Mouse (Mus musculus) C2C12 (cell line): ENCODE data around the gene Adgrf5.
"Not testable (repeated sequence)": the region's sequence is repeated elsewhere in the genome, so short reads cannot be mapped to it uniquely, and the experiment has no call there.

Experiments
- CTCF ChIP-seq: IDR thresholded peaks from one replicate; pipeline ENCODE4 v1.5.1; 2011; ENCODE audit not compliant: control insufficient read depth, insufficient read depth, insufficient read length
- MAX ChIP-seq: IDR thresholded peaks from one replicate; pipeline ENCODE4 v1.6.1; 2011; ENCODE audit warnings: mild to moderate bottlenecking, control low read depth
- MYOG ChIP-seq: IDR thresholded peaks from one replicate; pipeline ENCODE4 v1.6.1; 2011; ENCODE audit not compliant: control insufficient read depth, insufficient read length; ENCODE audit errors: extremely low read depth
- USF1 ChIP-seq: IDR thresholded peaks from one replicate; pipeline ENCODE4 v1.6.1; 2011; ENCODE audit warnings: low read depth, mild to moderate bottlenecking, control low read depth, moderate library complexity

- TF ChIP-seq CTCF, MAX, MYOG, USF1: not testable (repeated sequence)
These were observed 130.1 kb downstream of the Adgrf5 start for GRCm38 (mm10) chr17:43490371-43490770.
